Mouse (Mus musculus): ENCODE results near the gene Trpc4ap. TPM values are rescaled to one million over a fixed set of nuclear protein-coding genes. Genes with fewer than 3 reads are reported as not detected.

The Trpc4ap gene
- total and polyA plus RNA-seq, 3 experiments: 57.4 to 110 (median 80.5) TPM

GRCm38 (mm10) chr2:155592854-155593283 is 99.3 kb downstream of the Trpc4ap start:
- no peak for DNase-seq (ENCODE audit: low spot score)
- TF ChIP-seq GATA2 (IDR thresholded peaks at IDR 0.05; ENCODE audit: borderline replicate concordance, low read depth, low read length): no peak
- TF ChIP-seq GATA1 (IDR thresholded peaks at IDR 0.05; ENCODE audit: borderline replicate concordance, low read length): no peak
- TF ChIP-seq CTCF (IDR thresholded peaks at IDR 0.05; ENCODE audit: low read depth, low read length): no peak
- no peak for TF ChIP-seq TAL1 (conservative IDR thresholded peaks at IDR 0.05; ENCODE audit: low read depth, low read length)
- TF ChIP-seq POLR2AphosphoS5 (IDR thresholded peaks at IDR 0.05; ENCODE audit: insufficient replicate concordance, low read depth, low read length): no peak
- Histone ChIP-seq H3K36me3 (replicated peaks) (peaks cover 14% of the 10 kb centered on the region), H3K4me3 (ENCODE audit: low read depth, low read length) (peak overlapping the region; percentile 79), H3K4me1 (ENCODE audit: insufficient read depth, low read depth, low read length) (peaks cover 79% of the 10 kb centered on the region), H3K9me3 (replicated peaks) (no peaks in the 10 kb centered on the region), H3K27me3 (ENCODE audit: insufficient read depth, low read length) (no peaks in the 10 kb centered on the region)
- no peak for ATAC-seq (ENCODE audit: extremely low read depth, insufficient number of reproducible peaks, low FRiP score, poor library complexity, severe bottlenecking)

- DNase-seq (ENCODE audit: low spot score): peak; percentile 94
- peaks cover 78% of the 10 kb centered on the region for H3K4me1 ChIP-seq (ENCODE audit: insufficient read depth, low read depth, low read length)
These were observed 99.9 kb downstream of the Trpc4ap start, which contains the start of gene Gss for GRCm38 (mm10) chr2:155592137-155592853. TSS of gene Gss (minus strand) at chr2:155592810.

GRCm38 (mm10) chr2:155591676-155592075 is 100.5 kb downstream of the Trpc4ap start:
- Histone ChIP-seq H3K9me3 (replicated peaks) (no peaks in the 10 kb centered on the region), H3K4me1 (ENCODE audit: insufficient read depth, low read depth, low read length) (peaks cover 72% of the 10 kb centered on the region), H3K36me3 (replicated peaks) (peaks cover 24% of the 10 kb centered on the region), H3K27me3 (ENCODE audit: insufficient read depth, low read length) (no peaks in the 10 kb centered on the region), H3K4me3 (ENCODE audit: low read depth, low read length) (peak overlapping the region; percentile 79)
- no peak for DNase-seq (ENCODE audit: low spot score)
- ATAC-seq (ENCODE audit: extremely low read depth, insufficient number of reproducible peaks, low FRiP score, poor library complexity, severe bottlenecking): no peak
- no peak for TF ChIP-seq CTCF (IDR thresholded peaks at IDR 0.05; ENCODE audit: low read depth, low read length)
- no peak for TF ChIP-seq GATA2 (IDR thresholded peaks at IDR 0.05; ENCODE audit: borderline replicate concordance, low read depth, low read length)
- no peak for TF ChIP-seq POLR2AphosphoS5 (IDR thresholded peaks at IDR 0.05; ENCODE audit: insufficient replicate concordance, low read depth, low read length)
- no peak for TF ChIP-seq TAL1 (conservative IDR thresholded peaks at IDR 0.05; ENCODE audit: low read depth, low read length)
- no peak for TF ChIP-seq GATA1 (IDR thresholded peaks at IDR 0.05; ENCODE audit: borderline replicate concordance, low read length)

More at GRCm38 (mm10) chr2:155592137-155592853, 99.9 kb downstream of the Trpc4ap start, which contains the start of gene Gss:
- no peaks in the 10 kb centered on the region for H3K27me3 ChIP-seq (ENCODE audit: insufficient read depth, low read length)
- peaks cover 19% of the 10 kb centered on the region for H3K36me3 ChIP-seq (replicated peaks)
- H3K4me3 ChIP-seq (ENCODE audit: low read depth, low read length): peak within 1 kb of the TSS; percentile 79
- ATAC-seq (ENCODE audit: extremely low read depth, insufficient number of reproducible peaks, low FRiP score, poor library complexity, severe bottlenecking): peak; percentile 55
- TF ChIP-seq GATA2 (IDR thresholded peaks at IDR 0.05; ENCODE audit: borderline replicate concordance, low read depth, low read length): no peak
- no peak for TF ChIP-seq TAL1 (conservative IDR thresholded peaks at IDR 0.05; ENCODE audit: low read depth, low read length)
- TF ChIP-seq GATA1 (IDR thresholded peaks at IDR 0.05; ENCODE audit: borderline replicate concordance, low read length): no peak
- no peak for TF ChIP-seq POLR2AphosphoS5 (IDR thresholded peaks at IDR 0.05; ENCODE audit: insufficient replicate concordance, low read depth, low read length)
- TF ChIP-seq CTCF (IDR thresholded peaks at IDR 0.05; ENCODE audit: low read depth, low read length): no peak
- no peaks in the 10 kb centered on the region for H3K9me3 ChIP-seq (replicated peaks)

DNA sequence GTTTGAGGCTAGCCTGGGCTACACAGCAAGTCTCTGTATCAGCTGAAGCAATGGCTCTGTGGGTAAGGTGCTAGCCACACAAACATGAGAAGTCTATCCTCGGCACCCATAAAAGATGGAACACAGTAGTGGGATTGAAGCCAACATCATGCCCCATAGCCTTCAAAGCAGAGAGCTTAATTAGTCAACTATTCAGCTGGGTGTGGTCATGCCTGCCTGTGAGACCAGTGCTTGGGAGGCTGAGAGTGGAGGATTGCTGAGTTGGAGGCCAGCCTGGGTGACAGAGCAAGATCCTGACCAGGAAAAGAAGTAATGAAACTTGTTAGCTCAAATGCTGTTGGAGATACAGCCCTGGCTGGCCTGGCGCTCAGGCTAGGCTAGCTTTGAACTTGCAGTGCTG is 101.3 kb downstream of the Trpc4ap start:
- TF ChIP-seq TAL1 (conservative IDR thresholded peaks at IDR 0.05; ENCODE audit: low read depth, low read length) (no peak), GATA2 (IDR thresholded peaks at IDR 0.05; ENCODE audit: borderline replicate concordance, low read depth, low read length) (no peak), GATA1 (IDR thresholded peaks at IDR 0.05; ENCODE audit: borderline replicate concordance, low read length) (no peak), POLR2AphosphoS5 (IDR thresholded peaks at IDR 0.05; ENCODE audit: insufficient replicate concordance, low read depth, low read length) (no peak), CTCF (IDR thresholded peaks at IDR 0.05; ENCODE audit: low read depth, low read length) (no peak)
- Histone ChIP-seq H3K4me3 (ENCODE audit: low read depth, low read length) (peak overlapping the region; percentile 79; the same call in 1 of the 2 replicates), H3K27me3 (ENCODE audit: insufficient read depth, low read length) (no peaks in the 10 kb centered on the region), H3K9me3 (replicated peaks) (no peaks in the 10 kb centered on the region), H3K4me1 (ENCODE audit: insufficient read depth, low read depth, low read length) (peaks cover 67% of the 10 kb centered on the region), H3K36me3 (replicated peaks) (peaks cover 28% of the 10 kb centered on the region)
- ATAC-seq (ENCODE audit: extremely low read depth, insufficient number of reproducible peaks, low FRiP score, poor library complexity, severe bottlenecking) (peak; percentile 46; the same call in 1 of the 2 replicates), DNase-seq (ENCODE audit: low spot score) (no peak)

GRCm38 (mm10) chr2:155589521-155589920 is 102.7 kb downstream of the Trpc4ap start:
- DNase-seq (ENCODE audit: low spot score): no peak
- Histone ChIP-seq H3K36me3 (replicated peaks) (peaks cover 40% of the 10 kb centered on the region), H3K4me1 (ENCODE audit: insufficient read depth, low read depth, low read length) (peaks cover 64% of the 10 kb centered on the region), H3K4me3 (ENCODE audit: low read depth, low read length) (peak overlapping the region; percentile 16; the same call in 1 of the 2 replicates), H3K9me3 (replicated peaks) (no peaks in the 10 kb centered on the region), H3K27me3 (ENCODE audit: insufficient read depth, low read length) (no peaks in the 10 kb centered on the region)
- no peak for ATAC-seq (ENCODE audit: extremely low read depth, insufficient number of reproducible peaks, low FRiP score, poor library complexity, severe bottlenecking)
- TF ChIP-seq GATA1 (IDR thresholded peaks at IDR 0.05; ENCODE audit: borderline replicate concordance, low read length): no peak
- TF ChIP-seq POLR2AphosphoS5 (IDR thresholded peaks at IDR 0.05; ENCODE audit: insufficient replicate concordance, low read depth, low read length): no peak
- no peak for TF ChIP-seq TAL1 (conservative IDR thresholded peaks at IDR 0.05; ENCODE audit: low read depth, low read length)
- TF ChIP-seq CTCF (IDR thresholded peaks at IDR 0.05; ENCODE audit: low read depth, low read length): no peak
- no peak for TF ChIP-seq GATA2 (IDR thresholded peaks at IDR 0.05; ENCODE audit: borderline replicate concordance, low read depth, low read length)

GRCm38 (mm10) chr2:155588136-155588535 is 104.0 kb downstream of the Trpc4ap start:
- ATAC-seq (ENCODE audit: extremely low read depth, insufficient number of reproducible peaks, low FRiP score, poor library complexity, severe bottlenecking): no peak
- H3K36me3 ChIP-seq (replicated peaks): peaks cover 45% of the 10 kb centered on the region

More at GRCm38 (mm10) chr2:155588136-155588535, 104.0 kb downstream of the Trpc4ap start:
- Histone ChIP-seq H3K27me3 (ENCODE audit: insufficient read depth, low read length) (no peaks in the 10 kb centered on the region), H3K4me1 (ENCODE audit: insufficient read depth, low read depth, low read length) (peaks cover 62% of the 10 kb centered on the region), H3K9me3 (replicated peaks) (no peaks in the 10 kb centered on the region), H3K4me3 (ENCODE audit: low read depth, low read length) (no peak overlapping the region)
- TF ChIP-seq POLR2AphosphoS5 (IDR thresholded peaks at IDR 0.05; ENCODE audit: insufficient replicate concordance, low read depth, low read length): no peak
- no peak for TF ChIP-seq TAL1 (conservative IDR thresholded peaks at IDR 0.05; ENCODE audit: low read depth, low read length)
- no peak for TF ChIP-seq GATA1 (IDR thresholded peaks at IDR 0.05; ENCODE audit: borderline replicate concordance, low read length)
- TF ChIP-seq GATA2 (IDR thresholded peaks at IDR 0.05; ENCODE audit: borderline replicate concordance, low read depth, low read length): no peak
- TF ChIP-seq CTCF (IDR thresholded peaks at IDR 0.05; ENCODE audit: low read depth, low read length): no peak
- DNase-seq (ENCODE audit: low spot score): no peak

Measured in G1E (cell line).